Mouse (Mus musculus): ENCODE data around the gene Olfr406.

Gene Olfr406

GRCm38 (mm10) chr11:74259508-74259907, at the start of gene Olfr406:
Gene Olfr406, plus strand, starts transcription at chr11:74259808.
- DNase-seq, result no peak

- DNase-seq, result no peak
These were observed 48.3 kb upstream of the Olfr406 start, which contains the start of gene Olfr43 for GRCm38 (mm10) chr11:74211279-74211678. Gene Olfr43, minus strand, starts transcription at chr11:74211379.

GRCm38 (mm10) chr11:74241201-74241600, 18.4 kb upstream of the Olfr406 start:
- DNase-seq, result no peak

GRCm38 (mm10) chr11:74283436-74283835, 23.8 kb downstream of the Olfr406 start, which contains the start of gene Olfr59:
Gene Olfr59, plus strand, starts transcription at chr11:74283736.
- DNase-seq, result no peak

- no peak for DNase-seq
These were observed 27.6 kb downstream of the Olfr406 start for GRCm38 (mm10) chr11:74287256-74287655.

All from right cerebral cortex, postnatal 25 days (tissue).